Mouse (Mus musculus) CH12.LX (cell line): ENCODE data around the gene Phox2a. TPM values are rescaled to one million over a fixed set of nuclear protein-coding genes. Genes with fewer than 3 reads are reported as not detected.

Source experiments
- polyA plus RNA-seq: library from polyadenylated mRNA; unstranded; fragments of >175 nt; gene quantifications from 2 replicates; pipeline ENCODE4 v1.2.1, GENCODE M21; 2012; ENCODE audit warnings: low read depth; ENCODE audit not compliant: insufficient read length
- total RNA-seq, 2 experiments: library from RNA; depleted of rRNA; stranded (reverse); fragments of 300-350 nt in 1 of 2; fragments of >200 nt in 1 of 2; gene quantifications; 2 replicates each; pipeline ENCODE4 v1.2.3; 2012 to 2014

Phox2a gene
- total and polyA plus RNA-seq, 3 experiments = not detected

Other genes with a start within 250 kb of the Phox2a start
- not detected in 2 replicates for gene Art2b, start 232.7 kb upstream of the Phox2a start, total RNA-seq (2012; rRNA removed)
- not detected in 2 replicates for gene Art2b, start 232.7 kb upstream of the Phox2a start, total RNA-seq (2014; rRNA removed)
- not detected in 2 replicates for gene Art2b, start 232.7 kb upstream of the Phox2a start, polyA plus RNA-seq
- gene Clpb, start 154.7 kb upstream of the Phox2a start, total RNA-seq (2012; rRNA removed) = 48.9 and 68.4 TPM in 2 replicates
- 41.7 and 46.0 TPM in 2 replicates for gene Clpb, start 154.7 kb upstream of the Phox2a start, total RNA-seq (2014; rRNA removed)
- 25.5 and 29.4 TPM in 2 replicates for gene Clpb, start 154.7 kb upstream of the Phox2a start, polyA plus RNA-seq
- 36.1 and 44.3 TPM in 2 replicates for gene Inppl1, start 19.9 kb downstream of the Phox2a start, total RNA-seq (2012; rRNA removed)
- gene Inppl1, start 19.9 kb downstream of the Phox2a start, total RNA-seq (2014; rRNA removed) = 21.6 and 27.3 TPM in 2 replicates
- gene Inppl1, start 19.9 kb downstream of the Phox2a start, polyA plus RNA-seq = 35.7 and 37.9 TPM in 2 replicates
- gene Folr2, start 38.9 kb downstream of the Phox2a start, total RNA-seq (2012; rRNA removed) = not detected in 2 replicates
- not detected in 2 replicates for gene Folr2, start 38.9 kb downstream of the Phox2a start, total RNA-seq (2014; rRNA removed)
- gene Folr2, start 38.9 kb downstream of the Phox2a start, polyA plus RNA-seq = not detected in 2 replicates
- gene Anapc15, start 45.4 kb downstream of the Phox2a start, total RNA-seq (2012; rRNA removed) = 69.1 and 88.8 TPM in 2 replicates
- gene Anapc15, start 45.4 kb downstream of the Phox2a start, total RNA-seq (2014; rRNA removed) = 90.6 and 98.5 TPM in 2 replicates
- 97.1 and 107 TPM in 2 replicates for gene Anapc15, start 45.4 kb downstream of the Phox2a start, polyA plus RNA-seq
- gene Folr1, start 52.5 kb downstream of the Phox2a start, total RNA-seq (2012; rRNA removed) = 0.25 and 0.34 TPM in 2 replicates
- not detected in 2 replicates for gene Folr1, start 52.5 kb downstream of the Phox2a start, total RNA-seq (2014; rRNA removed)
- gene Folr1, start 52.5 kb downstream of the Phox2a start, polyA plus RNA-seq = not detected in 2 replicates
- gene Lamtor1, start 87.6 kb downstream of the Phox2a start, total RNA-seq (2012; rRNA removed) = 68.6 and 77.9 TPM in 2 replicates
- 80.7 and 86.2 TPM in 2 replicates for gene Lamtor1, start 87.6 kb downstream of the Phox2a start, total RNA-seq (2014; rRNA removed)
- gene Lamtor1, start 87.6 kb downstream of the Phox2a start, polyA plus RNA-seq = 107 and 124 TPM in 2 replicates
- gene Tomt, start 88.0 kb downstream of the Phox2a start, total RNA-seq (2012; rRNA removed) = 1.1 and 1.4 TPM in 2 replicates
- 0.07 and 0.22 TPM in 2 replicates for gene Tomt, start 88.0 kb downstream of the Phox2a start, total RNA-seq (2014; rRNA removed)
- gene Tomt, start 88.0 kb downstream of the Phox2a start, polyA plus RNA-seq = 1.3 TPM in 2 replicates
- gene Lrrc51, start 115.6 kb downstream of the Phox2a start, total RNA-seq (2012; rRNA removed) = 3.9 and 5.6 TPM in 2 replicates
- 5.2 and 6.6 TPM in 2 replicates for gene Lrrc51, start 115.6 kb downstream of the Phox2a start, total RNA-seq (2014; rRNA removed)
- gene Lrrc51, start 115.6 kb downstream of the Phox2a start, polyA plus RNA-seq = 3.2 and 4.9 TPM in 2 replicates
- gene Numa1, start 115.8 kb downstream of the Phox2a start, total RNA-seq (2012; rRNA removed) = 56.4 and 57.6 TPM in 2 replicates
- 38.0 and 38.2 TPM in 2 replicates for gene Numa1, start 115.8 kb downstream of the Phox2a start, total RNA-seq (2014; rRNA removed)
- 75.7 and 79.5 TPM in 2 replicates for gene Numa1, start 115.8 kb downstream of the Phox2a start, polyA plus RNA-seq
- 1.9 and 2.6 TPM in 2 replicates for gene Il18bp, start 200.4 kb downstream of the Phox2a start, total RNA-seq (2012; rRNA removed)
- gene Il18bp, start 200.4 kb downstream of the Phox2a start, total RNA-seq (2014; rRNA removed) = 1.7 and 1.9 TPM in 2 replicates
- 2.9 and 3.3 TPM in 2 replicates for gene Il18bp, start 200.4 kb downstream of the Phox2a start, polyA plus RNA-seq
- 20.4 and 20.7 TPM in 2 replicates for gene Rnf121, start 247.2 kb downstream of the Phox2a start, total RNA-seq (2012; rRNA removed)
- 10.3 and 13.9 TPM in 2 replicates for gene Rnf121, start 247.2 kb downstream of the Phox2a start, total RNA-seq (2014; rRNA removed)
- 24.8 and 27.7 TPM in 2 replicates for gene Rnf121, start 247.2 kb downstream of the Phox2a start, polyA plus RNA-seq
- gene Xndc1, start 247.2 kb downstream of the Phox2a start, total RNA-seq (2012; rRNA removed) = 19.8 and 20.2 TPM in 2 replicates
- 15.4 and 19.9 TPM in 2 replicates for gene Xndc1, start 247.2 kb downstream of the Phox2a start, total RNA-seq (2014; rRNA removed)
- gene Xndc1, start 247.2 kb downstream of the Phox2a start, polyA plus RNA-seq = 23.4 and 26.7 TPM in 2 replicates
- gene Xntrpc, start 247.4 kb downstream of the Phox2a start, total RNA-seq (2012; rRNA removed) = 1.6 and 1.9 TPM in 2 replicates
- gene Xntrpc, start 247.4 kb downstream of the Phox2a start, total RNA-seq (2014; rRNA removed) = 0.64 and 0.93 TPM in 2 replicates
- gene Xntrpc, start 247.4 kb downstream of the Phox2a start, polyA plus RNA-seq = 1.6 and 1.7 TPM in 2 replicates